Mouse (Mus musculus) midbrain, embryonic 10.5 days (tissue): ENCODE measurements around the gene Sorbs2. TPM values are rescaled to one million over a fixed set of nuclear protein-coding genes. Genes with fewer than 3 reads are reported as not detected.

Source experiments
- DNase-seq: peaks from one replicate; pipeline ENCODE4 v3.0.0-alpha.2; 2017; ENCODE audit warnings: low spot score
- H3K27ac ChIP-seq: fragments of 300-500 bp; sonication (generic); replicated peaks from 2 replicates; pipeline ENCODE4 v1.5.1; 2016; ENCODE audit warnings: mild to moderate bottlenecking
- H3K27me3 ChIP-seq: fragments of 300-500 bp; sonication (generic); 2 replicates; pipeline ENCODE4 v1.6.1; 2016; ENCODE audit warnings: low read depth, mild to moderate bottlenecking; ENCODE audit not compliant: poor library complexity, severe bottlenecking
- H3K36me3 ChIP-seq: fragments of 300-500 bp; sonication (generic); 2 replicates; pipeline ENCODE4 v1.6.1; 2016; ENCODE audit warnings: mild to moderate bottlenecking, moderate library complexity
- H3K4me1 ChIP-seq: fragments of 300-500 bp; sonication (generic); 2 replicates; pipeline ENCODE4 v1.6.1; 2016
- H3K4me3 ChIP-seq: fragments of 300-500 bp; sonication (generic); 2 replicates; pipeline ENCODE4 v1.5.1; 2016; ENCODE audit warnings: mild to moderate bottlenecking, moderate library complexity
- H3K9me3 ChIP-seq: fragments of 300-500 bp; sonication (generic); replicated peaks from 2 replicates; pipeline ENCODE4 v1.6.1; 2016; ENCODE audit warnings: mild to moderate bottlenecking
- WGBS: fragments of 180-500 bp; shearing (Covaris S2); methylation state at CpG from one replicate; pipeline ENCODE4 v1.1.7; 2016; 5-methylcytosine and 5-hydroxymethylcytosine counted together
- polyA plus RNA-seq: library from polyadenylated mRNA; unstranded; fragments of >200 nt; fragmentation: Nextera tagmentation; extraction: Ambion mirVana; gene quantifications from 2 replicates; pipeline ENCODE4 v1.2.1, GENCODE M21; 2016

The Sorbs2 gene
- polyA plus RNA-seq, 1 experiment from 2014 or later: 43.8 TPM

- Histone ChIP-seq H3K4me3 (no peak overlapping the region), H3K9me3 (no peaks in the 10 kb centered on the region), H3K36me3 (no peaks in the 10 kb centered on the region), H3K27ac (no peak overlapping the region), H3K27me3 (no peaks in the 10 kb centered on the region), H3K4me1 (0 out of 2 replicates have a peak, but pooled peaks cover 7% of the 10 kb centered on the region)
- DNase-seq: no peak
- 90% methylated on average over 9 of the region's 9 CpGs for WGBS
Measured at GRCm38 (mm10) chr8:45584390-45585052, 76.9 kb downstream of the Sorbs2 start.

- H3K4me3 ChIP-seq: no peak overlapping the region
- H3K9me3 ChIP-seq: no peaks in the 10 kb centered on the region
- DNase-seq: no peak
- 0 out of 2 replicates have a peak, but pooled peaks cover 7% of the 10 kb centered on the region for H3K4me1 ChIP-seq
- no peak overlapping the region for H3K27ac ChIP-seq
- H3K36me3 ChIP-seq: no peaks in the 10 kb centered on the region
- WGBS: 46% methylated on average over 4 of the region's 4 CpGs
- H3K27me3 ChIP-seq: no peaks in the 10 kb centered on the region
Measured at GRCm38 (mm10) chr8:45585158-45585557, 77.6 kb downstream of the Sorbs2 start.

DNA sequence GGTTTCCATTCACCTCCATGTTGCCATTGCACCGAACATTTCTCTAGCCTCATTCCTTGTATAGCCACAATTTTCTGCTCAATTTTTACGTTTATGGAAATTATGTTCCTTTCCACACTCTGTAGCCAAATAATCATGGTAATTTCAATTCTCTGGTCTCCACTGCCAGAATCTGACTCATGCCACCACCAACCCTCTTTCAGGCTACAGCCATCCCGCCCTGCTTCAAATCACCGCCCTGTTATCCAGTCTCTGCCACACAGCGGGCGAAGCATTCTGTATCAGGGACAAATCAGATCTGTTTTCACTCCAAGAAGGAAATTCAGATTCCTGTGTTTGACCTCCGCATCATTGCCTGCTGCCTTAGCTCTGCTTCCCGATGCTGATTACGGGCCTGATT is 79.4 kb downstream of the Sorbs2 start:
- 94% methylated on average over 9 of the region's 9 CpGs for WGBS

DNA sequence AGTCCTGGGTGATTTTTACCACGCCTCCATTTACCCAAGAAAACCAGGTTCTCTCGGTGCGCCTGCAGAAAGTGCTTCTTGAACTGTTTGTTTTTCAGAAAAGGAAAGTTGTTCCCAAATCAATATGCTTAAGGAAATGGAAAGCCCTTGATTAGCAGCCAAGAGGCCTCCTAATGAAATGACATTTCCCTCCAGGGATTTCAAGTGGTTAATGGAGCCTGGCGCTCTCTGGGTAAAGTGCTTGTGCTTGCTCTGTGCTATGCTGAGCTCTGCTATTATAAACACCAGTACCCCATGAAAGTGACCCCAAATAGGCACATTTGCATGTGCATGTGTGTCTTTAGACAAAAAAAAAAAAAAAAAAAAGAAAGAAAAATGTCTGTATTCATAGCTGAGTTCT is 84.3 kb downstream of the Sorbs2 start:
- H3K36me3 ChIP-seq: no peaks in the 10 kb centered on the region
- H3K27me3 ChIP-seq: no peaks in the 10 kb centered on the region
- WGBS: 86% methylated on average over 4 of the region's 4 CpGs
- no peaks in the 10 kb centered on the region for H3K9me3 ChIP-seq
- no peak overlapping the region for H3K27ac ChIP-seq
- H3K4me1 ChIP-seq: no peaks in the 10 kb centered on the region
- H3K4me3 ChIP-seq: no peak overlapping the region
- no peak for DNase-seq

More for the DNA sequence above, 79.4 kb downstream of the Sorbs2 start:
- Histone ChIP-seq H3K27ac (no peak overlapping the region), H3K4me3 (no peak overlapping the region), H3K4me1 (0 out of 2 replicates have a peak, but pooled peaks cover 5% of the 10 kb centered on the region), H3K36me3 (no peaks in the 10 kb centered on the region), H3K27me3 (no peaks in the 10 kb centered on the region), H3K9me3 (no peaks in the 10 kb centered on the region)
- no peak for DNase-seq

- Histone ChIP-seq H3K27ac (no peak overlapping the region), H3K9me3 (no peaks in the 10 kb centered on the region), H3K27me3 (no peaks in the 10 kb centered on the region), H3K36me3 (no peaks in the 10 kb centered on the region), H3K4me3 (no peak overlapping the region), H3K4me1 (no peaks in the 10 kb centered on the region)
- 90% methylated on average over 5 of the region's 5 CpGs for WGBS
- DNase-seq: no peak
Measured at GRCm38 (mm10) chr8:45593711-45594110, 86.1 kb downstream of the Sorbs2 start.

GRCm38 (mm10) chr8:45595983-45596382 is 88.4 kb downstream of the Sorbs2 start:
- WGBS: 93% methylated on average over 1 of the region's 1 CpGs
- Histone ChIP-seq H3K4me3 (no peak overlapping the region), H3K36me3 (no peaks in the 10 kb centered on the region), H3K9me3 (no peaks in the 10 kb centered on the region), H3K27me3 (no peaks in the 10 kb centered on the region), H3K4me1 (peaks cover 2% of the 10 kb centered on the region; the same call in 1 of the 2 replicates), H3K27ac (no peak overlapping the region)
- no peak for DNase-seq

GRCm38 (mm10) chr8:45596591-45596990 is 89.0 kb downstream of the Sorbs2 start:
- no peak for DNase-seq
- Histone ChIP-seq H3K27me3 (no peaks in the 10 kb centered on the region), H3K27ac (no peak overlapping the region), H3K9me3 (no peaks in the 10 kb centered on the region), H3K4me1 (peaks cover 5% of the 10 kb centered on the region; the same call in 1 of the 2 replicates), H3K4me3 (no peak overlapping the region), H3K36me3 (no peaks in the 10 kb centered on the region)
- 90% methylated on average over 2 of the region's 2 CpGs for WGBS

DNA sequence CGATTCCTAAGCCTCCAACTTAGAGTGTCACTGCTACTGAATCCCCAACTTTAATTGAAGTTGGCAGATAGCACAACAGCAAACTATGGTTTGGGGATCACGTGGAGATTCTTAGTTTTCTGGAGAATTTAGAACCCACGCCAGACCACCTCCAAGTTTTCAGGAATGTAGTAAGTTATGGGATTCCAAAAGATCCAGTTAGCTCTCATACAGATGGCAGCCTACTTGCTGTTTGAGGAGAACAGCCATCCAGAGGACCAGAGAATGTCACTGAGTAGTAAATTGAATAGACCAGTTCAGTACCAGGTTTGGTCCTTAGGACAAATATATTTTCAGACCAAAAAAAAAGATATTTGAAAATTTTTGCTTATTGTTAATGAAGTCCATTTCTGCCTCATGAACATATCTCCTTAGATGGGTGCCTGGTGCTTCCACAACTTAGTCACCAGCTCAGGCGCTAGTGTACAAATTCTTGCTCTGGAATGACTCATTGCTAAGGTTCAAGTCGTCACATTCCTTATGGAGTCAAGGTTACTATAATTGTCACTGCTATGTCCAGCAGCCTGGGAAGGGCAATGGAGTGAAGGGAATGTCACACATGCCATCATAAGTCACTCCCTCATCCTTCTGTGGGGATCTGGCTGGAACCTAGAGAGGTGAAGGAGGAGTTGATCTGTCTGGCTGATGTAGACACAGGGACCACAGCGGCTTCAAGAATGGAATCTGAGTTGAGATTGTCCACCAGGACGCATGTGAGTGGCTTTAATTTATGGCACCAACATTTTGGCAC is 90.2 kb downstream of the Sorbs2 start:
- Histone ChIP-seq H3K9me3 (no peaks in the 10 kb centered on the region), H3K36me3 (no peaks in the 10 kb centered on the region), H3K4me1 (peaks cover 5% of the 10 kb centered on the region; the same call in 1 of the 2 replicates), H3K4me3 (no peak overlapping the region), H3K27ac (no peak overlapping the region), H3K27me3 (no peaks in the 10 kb centered on the region)
- DNase-seq: no peak
- WGBS: 90% methylated on average over 7 of the region's 7 CpGs

DNA sequence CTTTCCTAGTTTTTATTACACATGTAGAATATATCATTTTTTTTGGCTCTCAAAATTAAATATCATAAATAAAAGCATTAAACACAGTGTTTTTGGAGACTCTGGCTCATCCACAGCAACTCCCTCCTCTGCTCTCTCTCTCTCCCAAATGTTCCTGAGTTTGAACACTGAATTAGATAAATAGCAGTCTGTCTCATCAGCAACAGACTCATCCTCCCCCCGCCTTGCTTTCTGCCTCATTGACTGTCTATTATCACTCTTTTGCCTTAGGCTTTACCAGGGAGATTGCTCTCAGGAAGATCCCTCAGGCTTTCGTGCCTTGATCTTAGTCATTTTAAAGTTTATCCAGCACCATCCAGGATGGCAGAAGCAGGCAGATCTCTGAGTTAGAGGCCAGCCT is 91.3 kb downstream of the Sorbs2 start:
- Histone ChIP-seq H3K27ac (no peak overlapping the region), H3K4me1 (peaks cover 5% of the 10 kb centered on the region; the same call in 1 of the 2 replicates), H3K4me3 (no peak overlapping the region), H3K9me3 (no peaks in the 10 kb centered on the region), H3K27me3 (no peaks in the 10 kb centered on the region), H3K36me3 (no peaks in the 10 kb centered on the region)
- DNase-seq: no peak
- 50% methylated on average over 2 of the region's 2 CpGs for WGBS

GRCm38 (mm10) chr8:45602019-45602418 is 94.4 kb downstream of the Sorbs2 start:
- WGBS: 90% methylated on average over 4 of the region's 4 CpGs
- Histone ChIP-seq H3K9me3 (no peaks in the 10 kb centered on the region), H3K27ac (no peak overlapping the region), H3K27me3 (no peaks in the 10 kb centered on the region), H3K36me3 (no peaks in the 10 kb centered on the region), H3K4me3 (no peak overlapping the region), H3K4me1 (peaks cover 5% of the 10 kb centered on the region; the same call in 1 of the 2 replicates)
- DNase-seq: no peak

DNA sequence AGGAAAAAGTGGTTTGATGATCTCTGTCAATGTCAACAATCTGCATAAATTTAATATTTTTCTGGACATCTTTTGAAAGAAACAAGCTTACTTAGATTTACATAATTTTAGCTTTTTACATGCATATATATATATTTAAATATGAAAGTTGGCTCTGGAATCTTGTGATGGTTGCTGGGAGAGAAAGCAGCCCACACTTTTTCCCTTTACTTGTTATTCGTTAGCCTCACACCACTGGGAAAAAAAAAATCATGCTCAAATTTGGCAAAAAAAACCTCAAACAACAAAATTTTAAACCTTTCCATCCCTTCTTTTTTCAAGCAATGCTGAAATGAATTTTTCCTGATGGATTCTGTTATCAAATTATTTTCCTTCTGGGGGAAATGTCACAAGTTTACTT is 97.8 kb downstream of the Sorbs2 start:
- Histone ChIP-seq H3K9me3 (no peaks in the 10 kb centered on the region), H3K27ac (no peak overlapping the region), H3K4me3 (no peak overlapping the region), H3K36me3 (no peaks in the 10 kb centered on the region), H3K4me1 (peaks cover 17% of the 10 kb centered on the region), H3K27me3 (no peaks in the 10 kb centered on the region)
- WGBS: 86% methylated on average over 1 of the region's 1 CpGs
- DNase-seq: no peak

- 95% methylated on average over 6 of the region's 6 CpGs for WGBS
- Histone ChIP-seq H3K4me1 (peaks cover 28% of the 10 kb centered on the region), H3K27me3 (no peaks in the 10 kb centered on the region), H3K9me3 (no peaks in the 10 kb centered on the region), H3K36me3 (no peaks in the 10 kb centered on the region), H3K4me3 (no peak overlapping the region), H3K27ac (no peak overlapping the region)
- no peak for DNase-seq
Measured at GRCm38 (mm10) chr8:45607012-45607411, 99.4 kb downstream of the Sorbs2 start.

DNA sequence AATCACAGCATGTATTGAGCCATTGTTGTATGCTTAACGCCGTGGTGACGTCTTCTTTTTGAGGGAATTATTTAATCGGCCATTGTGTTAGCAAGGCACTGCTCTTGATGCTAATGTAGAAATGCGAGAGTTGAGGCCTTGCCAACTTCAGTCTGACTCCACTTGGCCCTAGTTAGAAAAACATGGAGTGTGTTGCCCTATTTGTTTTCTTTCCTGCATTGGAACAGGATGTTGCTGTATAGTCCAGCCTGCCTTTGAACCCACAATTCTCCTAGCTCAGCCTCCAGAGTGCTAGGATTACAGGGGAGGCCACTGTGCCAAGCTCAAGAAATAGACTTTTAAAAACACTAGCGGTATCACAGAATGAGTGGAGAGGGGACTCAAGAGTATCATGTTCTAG is 100.8 kb downstream of the Sorbs2 start:
- Histone ChIP-seq H3K36me3 (no peaks in the 10 kb centered on the region), H3K27ac (no peak overlapping the region), H3K9me3 (no peaks in the 10 kb centered on the region), H3K27me3 (no peaks in the 10 kb centered on the region; the same call in 1 of the 2 replicates), H3K4me3 (no peak overlapping the region), H3K4me1 (peaks cover 28% of the 10 kb centered on the region)
- 84% methylated on average over 6 of the region's 6 CpGs for WGBS
- DNase-seq: no peak
